Mouse (Mus musculus) gastrocnemius, postnatal 10 days (tissue): ENCODE results near the gene Tubb5. TPM values are rescaled to one million over a fixed set of nuclear protein-coding genes. Genes with fewer than 3 reads are reported as not detected.

Experiments used
- DNase-seq: peaks from one replicate; pipeline ENCODE4 v3.0.0; 2021; ENCODE audit warnings: mixed read lengths
- microRNA-seq, 2 experiments: library from miRNA; unstranded; fragments of <30 nt; microRNA quantifications; one replicate each; pipeline ENCODE4 v1.2.0; 2021
- total RNA-seq, 2 experiments: library from RNA; stranded (reverse); gene quantifications; 2 replicates each; pipeline ENCODE4 v1.2.3; 2021

The Tubb5 gene
- total RNA-seq, 2 experiments from 2014 or later: 205 to 251 TPM

- DNase-seq: no peak
Observed at GRCm38 (mm10) chr17:35796835-35797234, 41.3 kb downstream of the Tubb5 start.

- DNase-seq: no peak
Observed at GRCm38 (mm10) chr17:35795656-35796055, 42.5 kb downstream of the Tubb5 start.

GRCm38 (mm10) chr17:35795099-35795498, 43.0 kb downstream of the Tubb5 start:
- DNase-seq: no peak

- no peak for DNase-seq
Observed at GRCm38 (mm10) chr17:35792837-35793236, 45.3 kb downstream of the Tubb5 start.

GRCm38 (mm10) chr17:35790933-35791332, 47.2 kb downstream of the Tubb5 start:
- no peak for DNase-seq

- DNase-seq: no peak
Observed at GRCm38 (mm10) chr17:35788025-35788424, 50.1 kb downstream of the Tubb5 start.

GRCm38 (mm10) chr17:35787493-35787892, 50.6 kb downstream of the Tubb5 start:
- no peak for DNase-seq

- DNase-seq: no peak
Observed at GRCm38 (mm10) chr17:35785140-35785539, 53.0 kb downstream of the Tubb5 start.

GRCm38 (mm10) chr17:35783944-35784343, 54.2 kb downstream of the Tubb5 start:
- DNase-seq: no peak

Small RNAs within 50 kb of the gene (microRNA-seq; reads per million reads assigned to microRNA genes)
- 0 to 0.25 reads per million in 2 experiments for gene Gm28033

Other genes starting within 250 kb of the Tubb5 start
- gene Sfta2, start 236.8 kb downstream of the Tubb5 start, total RNA-seq: not detected
- gene Gm9573, start 211.7 kb downstream of the Tubb5 start, total RNA-seq: not detected
- gene Mucl3, start 194.6 kb downstream of the Tubb5 start, total RNA-seq: not detected
- 10 to 100 TPM; 17.0 to 24.0 TPM for gene Vars2, start 170.7 kb downstream of the Tubb5 start, total RNA-seq
- gene Gtf2h4, start 164.6 kb downstream of the Tubb5 start, total RNA-seq: 10 to 100 TPM; 18.2 to 20.5 TPM
- 10 to 100 TPM; 35.2 to 42.8 TPM for gene Ddr1, start 133.7 kb downstream of the Tubb5 start, total RNA-seq
- 1 to 10 TPM; 4.5 to 5.8 TPM for gene Ier3, start 16.6 kb downstream of the Tubb5 start, total RNA-seq
- 10 to 100 TPM; 38.8 to 41.3 TPM for gene Flot1, start 15.1 kb downstream of the Tubb5 start, total RNA-seq
- gene Mdc1, start 3.2 kb upstream of the Tubb5 start, total RNA-seq: 10 to 100 TPM; 10.1 to 14.6 TPM
- 1 to 10 TPM; 7.8 to 9.7 TPM for gene Nrm, start 23.0 kb upstream of the Tubb5 start, total RNA-seq
- 10 to 100 TPM; 14.7 to 21.9 TPM for gene Ppp1r18, start 27.3 kb upstream of the Tubb5 start, total RNA-seq
- gene Dhx16, start 41.5 kb upstream of the Tubb5 start, total RNA-seq: 10 to 100 TPM; 12.6 to 16.8 TPM
- 10 to 100 TPM; 49.6 to 56.2 TPM for gene 2310061I04Rik, start 59.1 kb upstream of the Tubb5 start, total RNA-seq
- 1 to 10 TPM; 6.4 to 9.8 TPM for gene Atat1, start 71.8 kb upstream of the Tubb5 start, total RNA-seq
- 10 to 100 TPM; 44.8 to 54.4 TPM for gene Mrps18b, start 78.1 kb upstream of the Tubb5 start, total RNA-seq
- 10 to 100 TPM; 31.4 to 47.1 TPM for gene Ppp1r10, start 78.1 kb upstream of the Tubb5 start, total RNA-seq
- gene Abcf1, start 131.5 kb upstream of the Tubb5 start, total RNA-seq: 10 to 100 TPM; 65.7 to 71.6 TPM
- 10 to 100 TPM; 21.7 to 28.5 TPM for gene Gnl1, start 141.5 kb upstream of the Tubb5 start, total RNA-seq
- gene Prr3, start 141.9 kb upstream of the Tubb5 start, total RNA-seq: 1 to 10 TPM; 5.1 to 9.3 TPM
- under 1 TPM; 0.45 to 0.84 TPM for gene H2-T24, start 182.3 kb upstream of the Tubb5 start, total RNA-seq
- 1 to 10 TPM; 5.2 to 6.7 TPM for gene H2-T23, start 194.5 kb upstream of the Tubb5 start, total RNA-seq
- 1 to 10 TPM; 8.1 to 8.8 TPM for gene H2-T22, start 204.4 kb upstream of the Tubb5 start, total RNA-seq
- gene Gm6034, start 204.7 kb upstream of the Tubb5 start, total RNA-seq: under 1 TPM in 1 of 2 experiments, not detected in 1; 0.16 TPM
- 1 to 10 TPM; 1.6 to 2.0 TPM for gene Gm11127, start 220.1 kb upstream of the Tubb5 start, total RNA-seq